27 mouse cellular contexts compared by ENCODE assay signal in the genomic region with DNA sequence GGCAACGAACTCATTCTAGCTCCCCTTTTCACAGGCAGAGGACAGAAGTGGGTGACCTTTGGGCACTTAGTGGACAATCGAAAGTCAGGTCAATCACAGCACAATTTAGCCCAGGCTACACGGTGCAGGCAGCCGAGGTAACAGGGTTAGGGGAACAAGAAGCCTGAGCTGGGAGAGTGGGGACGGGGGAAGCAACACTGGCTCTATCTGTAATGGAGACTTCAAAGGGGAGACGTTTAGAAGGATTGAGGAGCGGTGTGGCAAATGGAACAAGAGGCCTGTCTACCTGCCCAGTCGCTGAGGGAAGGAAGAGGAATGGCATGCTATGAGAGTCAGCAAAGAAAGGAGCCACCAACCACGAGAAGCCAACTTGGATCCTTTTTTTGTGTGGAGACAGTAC. TPM values are rescaled to one million over a fixed set of nuclear protein-coding genes. Genes with fewer than 3 reads are reported as not detected.
DNase-seq lines count a peak whose midpoint lies in the region; ATAC-seq and TF ChIP-seq lines count a peak whose summit lies in the region.
"Had no signal": no experiment of that assay in that cellular context is flagged by ENCODE, and none has a peak within 500 bp of the region (broad histone marks: within the 10 kb centered on the region; RNA-seq: fewer than 3 reads in every experiment).

No protein-coding gene starts in this region.

- TF ChIP-seq CTCF in gastrocnemius, adult 2 months (IDR thresholded peaks at IDR 0.05), result no peak
- no peak for TF ChIP-seq CTCF in liver, postnatal 0 days (IDR thresholded peaks at IDR 0.05; ENCODE audit: low read depth)

- intact Hi-C loops in gastrocnemius, adult 2 months (cut with DNase I), result no loop called here

- H3K9me3 ChIP-seq in forebrain, embryonic 10.5 days, result no peaks in the 10 kb centered on the region
- no peaks in the 10 kb centered on the region for H3K9me3 ChIP-seq in forebrain, embryonic 11.5 days (ENCODE audit: control insufficient read depth, low read length)
- no peaks in the 10 kb centered on the region for H3K9me3 ChIP-seq in liver, embryonic 15.5 days (replicated peaks)
- H3K9me3 ChIP-seq in liver, postnatal 0 days (ENCODE audit: low read length), result no peaks in the 10 kb centered on the region
- H3K9me3 ChIP-seq: G1E; heart, embryonic 12.5 days; limb, embryonic 10.5 days; limb, embryonic 15.5 days had no signal

- no peak overlapping the region for H3K9ac ChIP-seq in forebrain, embryonic 11.5 days (ENCODE audit: low read length)
- H3K9ac ChIP-seq in liver, embryonic 15.5 days, result no peak overlapping the region
- H3K9ac ChIP-seq in liver, postnatal 0 days (replicated peaks), result no peak overlapping the region
- H3K9ac ChIP-seq: heart, embryonic 12.5 days; limb, embryonic 15.5 days had no signal

- 0 out of 2 replicates have a peak overlapping the region, but pooled peaks have one; percentile 12 for H3K27ac ChIP-seq in forebrain, embryonic 10.5 days
- no peak overlapping the region for H3K27ac ChIP-seq in forebrain, embryonic 11.5 days (ENCODE audit: low read depth, low read length)
- H3K27ac ChIP-seq in gastrocnemius, adult 2 months, result peak overlapping the region; percentile 24; the same call in 1 of the 2 replicates
- H3K27ac ChIP-seq in liver, embryonic 15.5 days (replicated peaks), result peak overlapping the region; percentile 38; the same call in 1 of the 2 replicates
- no peak overlapping the region for H3K27ac ChIP-seq in liver, postnatal 0 days (ENCODE audit: low read depth)
- H3K27ac ChIP-seq: limb, embryonic 10.5 days; limb, embryonic 15.5 days; stomach, postnatal 0 days had no signal

- peaks cover 7% of the 10 kb centered on the region; the same call in 1 of the 2 replicates for H3K36me3 ChIP-seq in forebrain, embryonic 10.5 days (replicated peaks)
- H3K36me3 ChIP-seq in forebrain, embryonic 11.5 days (ENCODE audit: control insufficient read depth, insufficient read depth, low read length), result no peaks in the 10 kb centered on the region
- no peaks in the 10 kb centered on the region for H3K36me3 ChIP-seq in liver, embryonic 15.5 days (replicated peaks)
- no peaks in the 10 kb centered on the region; the same call in none of the 2 replicates for H3K36me3 ChIP-seq in liver, postnatal 0 days (replicated peaks; ENCODE audit: insufficient read depth, low read length)
- H3K36me3 ChIP-seq: limb, embryonic 10.5 days; limb, embryonic 15.5 days had no signal

- TF ChIP-seq EP300 in liver, postnatal 0 days (IDR thresholded peaks at IDR 0.05; ENCODE audit: low read depth), result no peak

- ATAC-seq in forebrain, embryonic 11.5 days (replicated peaks; ENCODE audit: low FRiP score), result no peak
- no peak for ATAC-seq in liver, embryonic 15.5 days (ENCODE audit: insufficient read depth)
- ATAC-seq in liver, postnatal 0 days, result no peak
- ATAC-seq: intestine, postnatal 0 days had no signal

- H3K27me3 ChIP-seq in forebrain, embryonic 10.5 days (ENCODE audit: poor library complexity, severe bottlenecking), result no peaks in the 10 kb centered on the region
- H3K27me3 ChIP-seq in forebrain, embryonic 11.5 days (ENCODE audit: control insufficient read depth, insufficient read depth, low read length), result no peaks in the 10 kb centered on the region
- H3K27me3 ChIP-seq in liver, embryonic 15.5 days, result no peaks in the 10 kb centered on the region
- no peaks in the 10 kb centered on the region for H3K27me3 ChIP-seq in liver, postnatal 0 days (ENCODE audit: insufficient read depth, low read length)
- H3K27me3 ChIP-seq: heart, embryonic 12.5 days; limb, embryonic 15.5 days had no signal

- peaks cover 78% of the 10 kb centered on the region for H3K4me1 ChIP-seq in forebrain, embryonic 10.5 days
- peaks cover 12% of the 10 kb centered on the region for H3K4me1 ChIP-seq in forebrain, embryonic 11.5 days (replicated peaks; ENCODE audit: control insufficient read depth, insufficient read depth, low read length)
- H3K4me1 ChIP-seq in liver, embryonic 15.5 days (replicated peaks), result peaks cover 67% of the 10 kb centered on the region
- H3K4me1 ChIP-seq in liver, postnatal 0 days (ENCODE audit: insufficient read depth), result peaks cover 21% of the 10 kb centered on the region
- H3K4me1 ChIP-seq: limb, embryonic 15.5 days had no signal

- DNase-seq in forebrain, embryonic 10.5 days (ENCODE audit: extremely low spot score, low spot score), result no peak
- DNase-seq in forebrain, embryonic 11.5 days (ENCODE audit: low spot score), result no peak
- DNase-seq in gastrocnemius, adult 2 months, result no peak
- DNase-seq in gastrocnemius, postnatal 4 days (ENCODE audit: low spot score in 2 of 2), result no peak
- DNase-seq in kidney, adult 18-20 months, result peak; percentile 3
- DNase-seq in kidney, postnatal 25 days, result no peak
- DNase-seq in liver, postnatal 0 days, result no peak
- DNase-seq: adrenal gland, adult 8-10 months; cerebellum, adult 8-10 months; cerebellum, postnatal 25 days; gastrocnemius, postnatal 14 days; heart, adult 18-20 months; kidney, postnatal 14 days; lung, adult 2 months; lung, postnatal 36 days; right cerebral cortex, adult 18-20 months; spleen, adult 18-20 months; thymus, adult 18-20 months; thymus, postnatal 25 days had no signal

- no peak overlapping the region for H3K4me3 ChIP-seq in forebrain, embryonic 10.5 days
- no peak overlapping the region for H3K4me3 ChIP-seq in forebrain, embryonic 11.5 days (ENCODE audit: low read depth, low read length)
- H3K4me3 ChIP-seq in gastrocnemius, adult 2 months, result no peak overlapping the region
- H3K4me3 ChIP-seq in liver, embryonic 15.5 days (replicated peaks), result no peak overlapping the region
- no peak overlapping the region for H3K4me3 ChIP-seq in liver, postnatal 0 days (ENCODE audit: low read depth, low read length)
- H3K4me3 ChIP-seq: heart, embryonic 12.5 days; limb, embryonic 10.5 days; limb, embryonic 15.5 days had no signal

- H3K4me2 ChIP-seq in forebrain, embryonic 11.5 days (ENCODE audit: low read depth, low read length, severe bottlenecking), result no peak overlapping the region
- no peak overlapping the region for H3K4me2 ChIP-seq in liver, embryonic 15.5 days
- H3K4me2 ChIP-seq in liver, postnatal 0 days (ENCODE audit: low read depth, low read length), result no peak overlapping the region
- H3K4me2 ChIP-seq: heart, embryonic 12.5 days; limb, embryonic 15.5 days; midbrain, embryonic 11.5 days had no signal

- WGBS in forebrain, embryonic 10.5 days, result 81% methylated on average over 9 of the region's 9 CpGs
- WGBS in forebrain, embryonic 11.5 days, result 78% methylated on average over 9 of the region's 9 CpGs
- 76% methylated on average over 9 of the region's 9 CpGs for WGBS in liver, embryonic 15.5 days (ENCODE audit: insufficient replicate concordance)
- 77% methylated on average over 9 of the region's 9 CpGs for WGBS in liver, postnatal 0 days (ENCODE audit: insufficient replicate concordance)

RNA-seq across cellular contexts. Expression of a gene that starts 57.0 kb away (rescaled TPM):
- polyA plus RNA-seq in forebrain, embryonic 10.5 days (2016; fragmentation: Nextera tagmentation; extraction: Ambion mirVana), result 30.2 and 30.4 TPM in 2 replicates
- 45.6 and 50.0 TPM in 2 replicates for polyA plus RNA-seq in forebrain, embryonic 11.5 days (2014; fragmentation: Nextera tagmentation; extraction: Ambion mirVana)
- 10 to 100 TPM; 31.3 to 41.6 TPM for total RNA-seq in gastrocnemius, adult 2 months (2021)
- total RNA-seq in gastrocnemius, postnatal 4 days (2021), result 100 to 1,000 TPM; 146 to 156 TPM
- polyA plus RNA-seq in liver, embryonic 15.5 days (2015; fragmentation: Nextera tagmentation; extraction: Ambion mirVana), result 11.2 and 12.1 TPM in 2 replicates
- 8.1 and 8.8 TPM in 2 replicates for polyA plus RNA-seq in liver, postnatal 0 days (2015; fragmentation: Nextera tagmentation; extraction: Ambion mirVana)

Comparison
In these comparisons a context has a peak if more than half of its experiments do, and no peak if none do; other contexts are left out.
1. H3K27ac ChIP-seq: peak in forebrain, embryonic 10.5 days (single experiment), gastrocnemius, adult 2 months (single experiment) and liver, embryonic 15.5 days (single experiment); none in forebrain, embryonic 11.5 days (single experiment) and liver, postnatal 0 days (single experiment).